Mouse (Mus musculus) liver, embryonic 14.5 days (tissue): ENCODE data around the gene Inca1. TPM values are rescaled to one million over a fixed set of nuclear protein-coding genes. Genes with fewer than 3 reads are reported as not detected.

ENCODE experiments used
- ATAC-seq: fragments of 200-750 bp; cut with Nextera tagmentation; 2 replicates; pipeline ENCODE4 v1.8.0; 2017; ENCODE audit warnings: moderate number of reproducible peaks, mild to moderate bottlenecking, moderate library complexity; ENCODE audit not compliant: insufficient read depth
- DNase-seq, 3 experiments: peaks; one replicate each; pipeline ENCODE4 v3.0.0-alpha.2; 2012 to 2013; ENCODE audit warnings: low read depth in 3 of 3, low spot score in 3 of 3
- H3K27ac ChIP-seq: fragments of 300-500 bp; sonication (generic); 2 replicates; pipeline ENCODE4 v1.5.1; 2014; ENCODE audit warnings: moderate library complexity, mild to moderate bottlenecking, control low read depth, inconsistent platforms
- H3K27me3 ChIP-seq: fragments of 300-500 bp; sonication (generic); 2 replicates; pipeline ENCODE4 v1.6.1; 2014; ENCODE audit warnings: mild to moderate bottlenecking, low read length, moderate library complexity; ENCODE audit not compliant: control insufficient read depth, insufficient read depth
- H3K36me3 ChIP-seq: fragments of 300-500 bp; sonication (generic); replicated peaks from 2 replicates; pipeline ENCODE4 v1.6.1; 2014; ENCODE audit warnings: low read depth; ENCODE audit not compliant: control insufficient read depth, insufficient read depth
- H3K4me1 ChIP-seq, 2 experiments: fragments of 200-500 bp in 1 of 2; fragments of 300-500 bp in 1 of 2; sonication (generic) in 1 of 2; replicated peaks; 2 replicates each; pipeline ENCODE4 v1.6.1; 2012 to 2014; ENCODE audit warnings: antibody characterized with exemption in 1 of 2, inconsistent platforms in 1 of 2, low read length in 1 of 2; ENCODE audit not compliant: control insufficient read depth in 2 of 2, insufficient read depth in 2 of 2
- H3K4me2 ChIP-seq: fragments of 300-500 bp; sonication (generic); 2 replicates; pipeline ENCODE4 v1.6.1; 2014; ENCODE audit warnings: low read depth, mild to moderate bottlenecking, control low read depth, moderate library complexity
- H3K4me3 ChIP-seq, 2 experiments: fragments of 200-500 bp in 1 of 2; fragments of 300-500 bp in 1 of 2; sonication (generic) in 1 of 2; 2 replicates each; pipeline ENCODE4 v1.5.1; 2012 to 2014; ENCODE audit warnings: low read depth in 2 of 2, low read length in 2 of 2, mild to moderate bottlenecking in 2 of 2, control low read depth in 1 of 2, inconsistent platforms in 1 of 2, moderate library complexity in 1 of 2; ENCODE audit not compliant: insufficient read depth in 1 of 2
- H3K9ac ChIP-seq: fragments of 300-500 bp; sonication (generic); replicated peaks from 2 replicates; pipeline ENCODE4 v1.6.1; 2014; ENCODE audit warnings: mild to moderate bottlenecking, control low read depth, moderate library complexity
- H3K9me3 ChIP-seq: fragments of 300-500 bp; sonication (generic); 2 replicates; pipeline ENCODE4 v1.6.1; 2016; ENCODE audit warnings: low read length, mixed read lengths; ENCODE audit not compliant: control insufficient read depth
- CTCF ChIP-seq: IDR thresholded peaks from 2 replicates; pipeline ENCODE4 v1.5.1; 2016; ENCODE audit warnings: antibody characterized with exemption, low read depth, control low read depth
- EP300 ChIP-seq: IDR thresholded peaks from 2 replicates; pipeline ENCODE4 v1.6.1; 2016; ENCODE audit warnings: antibody characterized with exemption, low read depth
- WGBS: fragments of 180-500 bp; shearing (Covaris S2); extraction: QIAGEN DNeasy Blood & Tissue Kit; methylation state at CpG from one replicate; pipeline ENCODE4 v1.1.7; 2014; ENCODE audit not compliant: insufficient replicate concordance; 5-methylcytosine and 5-hydroxymethylcytosine counted together
- polyA plus RNA-seq, 2 experiments: library from polyadenylated mRNA; depleted of rRNA in 1 of 2; stranded (reverse) in 1 of 2; unstranded in 1 of 2; fragments of >200 nt; fragmentation: Nextera tagmentation in 1 of 2; extraction: Ambion mirVana in 1 of 2; gene quantifications; 2 replicates each; pipeline versions ENCODE4 v1.2.1 to v1.2.3; 2012 to 2014

The Inca1 gene
- polyA plus RNA-seq, 2 experiments, result 0.63 to 0.71 TPM

DNA sequence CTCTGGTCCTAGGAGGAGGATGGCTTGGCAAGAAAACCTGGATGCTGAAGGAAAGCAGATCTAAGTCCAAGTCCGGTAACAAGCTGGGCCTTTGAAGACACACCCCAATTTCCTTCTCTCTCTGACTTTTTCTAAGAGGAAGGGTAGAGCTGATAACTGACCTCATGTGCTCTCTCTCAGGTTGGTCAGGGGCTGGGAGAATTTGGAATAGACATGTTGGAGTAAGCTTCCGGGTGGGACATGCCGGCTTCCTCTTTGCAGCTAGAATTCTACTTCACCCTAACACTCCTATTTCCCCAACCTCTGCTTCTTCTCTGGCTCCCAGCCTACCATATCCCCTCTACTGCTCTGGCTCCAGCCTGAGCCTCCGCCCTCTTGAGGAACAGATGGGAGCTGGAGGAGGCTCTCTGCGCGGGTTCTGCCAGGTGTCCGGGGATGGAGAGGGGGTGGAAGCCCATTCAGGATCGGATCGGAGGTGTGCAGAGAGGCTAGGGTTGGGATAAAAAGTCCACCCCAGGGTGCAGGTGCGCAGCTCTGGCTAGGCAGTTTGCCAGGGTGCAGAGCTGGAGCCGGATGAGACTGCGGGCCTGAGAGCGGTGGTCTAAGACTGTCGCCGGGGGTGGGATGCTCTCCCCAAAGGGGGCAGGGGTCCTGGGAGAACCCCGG lies 12.9 kb downstream of the Inca1 start:
- peak overlapping the region; percentile 75 to 84 for H3K4me3 ChIP-seq
- H3K4me2 ChIP-seq, result peak overlapping the region; percentile 83
- H3K4me1 ChIP-seq, result peaks cover 0 to 14% of the 10 kb centered on the region in 2 experiments; a peak in 3 of 4 replicates
- H3K27me3 ChIP-seq, result no peaks in the 10 kb centered on the region; the same call in 1 of the 2 replicates
- WGBS, result 3% methylated on average over 16 of the region's 16 CpGs
- H3K36me3 ChIP-seq, result no peaks in the 10 kb centered on the region; the same call in 1 of the 2 replicates
- peak overlapping the region; percentile 69 for H3K9ac ChIP-seq
- DNase-seq (no peak), ATAC-seq (peak; percentile 20)
- no peaks in the 10 kb centered on the region for H3K9me3 ChIP-seq
- H3K27ac ChIP-seq, result no peak overlapping the region
- TF ChIP-seq EP300 (no peak), CTCF (0 out of 2 replicates have a peak, but pooled peaks have one; percentile 13)

DNA sequence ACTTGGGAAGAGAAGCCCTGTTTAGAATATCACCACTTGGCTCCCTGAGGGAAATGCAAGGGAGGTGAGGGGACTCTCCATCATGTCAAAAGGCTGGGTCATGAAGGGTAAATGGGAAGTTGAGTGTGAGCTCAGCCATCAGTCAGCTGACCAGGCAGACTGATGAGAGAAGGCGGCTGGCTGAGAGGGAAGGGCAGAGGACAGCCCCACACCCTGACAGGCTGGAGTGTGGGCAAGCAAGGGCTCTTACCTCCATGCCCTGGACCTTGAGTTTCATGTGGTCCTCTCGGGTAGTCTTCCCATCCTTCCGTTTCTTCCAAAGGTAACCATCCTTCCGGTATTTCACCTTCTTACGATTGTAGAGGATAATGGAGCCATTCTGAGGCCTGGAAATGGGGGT lies 16.3 kb downstream of the Inca1 start:
- Histone ChIP-seq H3K9ac (no peak overlapping the region), H3K4me3 (no peak overlapping the region), H3K9me3 (no peaks in the 10 kb centered on the region), H3K27me3 (no peaks in the 10 kb centered on the region), H3K4me1 (peaks cover 0 to 23% of the 10 kb centered on the region in 2 experiments; a peak in 3 of 4 replicates), H3K4me2 (no peak overlapping the region), H3K27ac (no peak overlapping the region), H3K36me3 (no peaks in the 10 kb centered on the region; the same call in 1 of the 2 replicates)
- DNase-seq (no peak), ATAC-seq (no peak)
- TF ChIP-seq CTCF, result no peak
- TF ChIP-seq EP300, result no peak
- WGBS, result 73% methylated on average over 5 of the region's 5 CpGs

DNA sequence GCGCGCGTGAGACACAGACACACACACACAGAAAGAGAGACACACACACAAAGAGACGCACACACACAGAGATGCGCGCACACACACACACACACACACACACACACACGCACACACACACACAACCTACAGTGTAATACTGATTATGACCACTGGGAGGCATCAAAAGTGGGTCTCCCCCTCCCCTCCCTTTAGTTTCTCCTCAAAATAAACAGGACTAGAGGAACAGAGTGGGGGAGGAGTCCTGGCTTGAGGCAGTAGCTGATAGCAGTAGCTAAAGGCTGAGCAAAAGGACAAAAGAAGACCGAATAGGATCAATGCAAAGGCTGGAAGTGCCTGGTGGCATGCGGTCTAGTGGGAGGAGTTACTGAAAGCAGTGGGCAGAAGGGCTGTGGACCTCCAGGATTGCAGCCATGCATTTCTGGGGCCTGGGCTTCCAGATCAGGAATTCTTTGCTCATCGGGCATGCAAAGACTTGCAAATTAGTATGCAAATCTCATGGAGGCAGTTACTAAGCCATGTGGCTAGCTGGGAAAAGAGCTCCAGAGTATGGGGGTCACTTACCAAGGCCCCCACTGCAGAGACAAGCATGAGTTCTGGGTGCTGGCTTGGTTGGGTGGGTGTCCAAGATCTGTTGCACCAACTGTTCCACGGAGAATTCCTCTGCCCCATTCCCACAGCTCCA lies 17.9 kb downstream of the Inca1 start:
- Histone ChIP-seq H3K4me2 (no peak overlapping the region), H3K9ac (no peak overlapping the region), H3K27ac (no peak overlapping the region), H3K4me3 (no peak overlapping the region), H3K27me3 (no peaks in the 10 kb centered on the region), H3K4me1 (peaks cover 0 to 25% of the 10 kb centered on the region in 2 experiments; a peak in 2 of 4 replicates), H3K36me3 (no peaks in the 10 kb centered on the region; the same call in 1 of the 2 replicates), H3K9me3 (no peaks in the 10 kb centered on the region)
- WGBS, result 58% methylated on average over 11 of the region's 11 CpGs
- DNase-seq (no peak), ATAC-seq (peak; percentile 17; the same call in 1 of the 2 replicates)
- TF ChIP-seq EP300 (no peak), CTCF (peak; percentile 64)

DNA sequence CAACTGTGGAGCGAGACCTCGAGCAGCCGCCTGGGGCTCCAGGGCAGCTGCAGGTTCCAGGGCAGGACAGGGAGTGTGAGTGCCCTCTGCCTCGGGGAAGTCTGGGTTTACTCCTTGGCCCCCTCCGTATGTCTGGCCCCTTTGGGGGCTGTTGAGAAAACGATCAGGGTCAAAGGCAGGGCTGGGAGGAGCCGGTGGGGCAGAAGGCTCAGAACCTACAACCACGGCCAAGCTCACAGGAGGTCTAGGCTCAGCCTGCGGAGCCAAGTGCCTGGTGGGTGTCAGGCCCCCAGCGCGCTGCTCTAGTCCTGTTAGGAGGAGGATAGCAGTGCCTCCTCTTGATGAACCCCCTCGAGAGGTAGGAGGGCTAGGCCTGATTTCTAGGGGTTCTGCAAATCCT lies 18.8 kb downstream of the Inca1 start:
- no peak for DNase-seq
- H3K36me3 ChIP-seq, result no peaks in the 10 kb centered on the region; the same call in 1 of the 2 replicates
- H3K9ac ChIP-seq, result no peak overlapping the region
- no peak overlapping the region for H3K27ac ChIP-seq
- peaks cover 0 to 22% of the 10 kb centered on the region in 2 experiments; a peak in 2 of 4 replicates for H3K4me1 ChIP-seq
- ATAC-seq, result no peak
- WGBS, result 79% methylated on average over 12 of the region's 12 CpGs
- no peaks in the 10 kb centered on the region for H3K9me3 ChIP-seq
- no peaks in the 10 kb centered on the region for H3K27me3 ChIP-seq
- no peak overlapping the region for H3K4me3 ChIP-seq
- no peak overlapping the region for H3K4me2 ChIP-seq
- TF ChIP-seq EP300 (no peak), CTCF (no peak)

DNA sequence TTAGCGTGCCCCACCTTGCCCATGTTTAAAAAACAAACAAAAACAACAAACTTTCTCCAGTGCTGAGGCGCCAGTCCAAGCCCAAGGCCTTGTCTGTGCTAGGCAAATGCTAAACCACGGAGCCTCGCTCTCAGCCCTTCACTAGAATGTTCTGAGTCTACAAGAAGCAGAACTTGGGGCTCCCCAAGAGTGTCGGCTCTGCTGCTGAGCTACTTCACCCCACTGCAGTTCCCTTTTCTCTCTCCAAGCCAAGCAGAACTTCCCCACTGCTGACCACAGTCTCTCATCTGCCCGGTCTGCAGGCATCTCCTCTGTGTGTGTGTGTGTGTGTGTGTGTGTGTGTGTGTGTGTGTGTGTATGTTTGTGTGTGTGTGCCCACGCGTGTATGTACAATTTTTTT lies 20.1 kb downstream of the Inca1 start:
- H3K4me2 ChIP-seq, result no peak overlapping the region
- ATAC-seq (no peak), DNase-seq (no peak)
- no peak for TF ChIP-seq CTCF
- no peak for TF ChIP-seq EP300
- H3K9ac ChIP-seq, result no peak overlapping the region
- peaks cover 0 to 22% of the 10 kb centered on the region in 2 experiments; a peak in 2 of 4 replicates for H3K4me1 ChIP-seq
- no peaks in the 10 kb centered on the region for H3K27me3 ChIP-seq
- H3K9me3 ChIP-seq, result no peaks in the 10 kb centered on the region
- no peaks in the 10 kb centered on the region; the same call in 1 of the 2 replicates for H3K36me3 ChIP-seq
- no peak overlapping the region for H3K27ac ChIP-seq
- no peak overlapping the region for H3K4me3 ChIP-seq
- WGBS, result 45% methylated on average over 8 of the region's 8 CpGs
